Mouse (Mus musculus) neural tube, embryonic 12.5 days (tissue): ENCODE measurements around the gene Atp7b. TPM values are rescaled to one million over a fixed set of nuclear protein-coding genes. Genes with fewer than 3 reads are reported as not detected.

Experiments
- ATAC-seq: fragments of 200-750 bp; cut with Nextera tagmentation; 2 replicates; pipeline ENCODE4 v1.8.0; 2017; ENCODE audit warnings: low read depth, mild to moderate bottlenecking, moderate TSS enrichment, moderate library complexity; ENCODE audit not compliant: low FRiP score
- H3K27ac ChIP-seq: fragments of 300-500 bp; sonication (generic); 2 replicates; pipeline ENCODE4 v1.5.1; 2016
- H3K27me3 ChIP-seq: fragments of 300-500 bp; sonication (generic); replicated peaks from 2 replicates; pipeline ENCODE4 v1.6.1; 2016; ENCODE audit warnings: mild to moderate bottlenecking
- H3K36me3 ChIP-seq: fragments of 300-500 bp; sonication (generic); 2 replicates; pipeline ENCODE4 v1.6.1; 2016; ENCODE audit warnings: mild to moderate bottlenecking
- H3K4me1 ChIP-seq: fragments of 300-500 bp; sonication (generic); 2 replicates; pipeline ENCODE4 v1.6.1; 2016
- H3K4me2 ChIP-seq: fragments of 300-500 bp; sonication (generic); replicated peaks from 2 replicates; pipeline ENCODE4 v1.6.1; 2016; ENCODE audit warnings: mild to moderate bottlenecking
- H3K4me3 ChIP-seq: fragments of 300-500 bp; sonication (generic); 2 replicates; pipeline ENCODE4 v1.5.1; 2016
- H3K9ac ChIP-seq: fragments of 300-500 bp; sonication (generic); 2 replicates; pipeline ENCODE4 v1.6.1; 2016; ENCODE audit warnings: mild to moderate bottlenecking
- H3K9me3 ChIP-seq: fragments of 300-500 bp; sonication (generic); 2 replicates; pipeline ENCODE4 v1.6.1; 2016; ENCODE audit warnings: mild to moderate bottlenecking
- WGBS: fragments of 180-500 bp; shearing (Covaris S2); methylation state at CpG from one replicate; pipeline ENCODE4 v1.1.7; 2016; 5-methylcytosine and 5-hydroxymethylcytosine counted together
- polyA plus RNA-seq: library from polyadenylated mRNA; unstranded; fragments of >200 nt; fragmentation: Nextera tagmentation; extraction: Ambion mirVana; gene quantifications from 2 replicates; pipeline ENCODE4 v1.2.1, GENCODE M21; 2016

Atp7b gene
- polyA plus RNA-seq, 1 experiment from 2014 or later: 1.7 TPM

- WGBS: 96% methylated on average over 5 of the region's 5 CpGs
- Histone ChIP-seq H3K4me2 (no peak overlapping the region), H3K27ac (no peak overlapping the region), H3K36me3 (no peaks in the 10 kb centered on the region), H3K27me3 (no peaks in the 10 kb centered on the region), H3K4me1 (no peaks in the 10 kb centered on the region), H3K9me3 (no peaks in the 10 kb centered on the region), H3K9ac (no peak overlapping the region), H3K4me3 (no peak overlapping the region)
- no peak for ATAC-seq
Measured at GRCm38 (mm10) chr8:22019498-22019897, 40.6 kb downstream of the Atp7b start.

GRCm38 (mm10) chr8:22017731-22018130, 42.4 kb downstream of the Atp7b start:
- H3K36me3 ChIP-seq: no peaks in the 10 kb centered on the region
- no peaks in the 10 kb centered on the region for H3K4me1 ChIP-seq
- no peak overlapping the region for H3K27ac ChIP-seq
- no peaks in the 10 kb centered on the region for H3K27me3 ChIP-seq
- H3K4me3 ChIP-seq: no peak overlapping the region
- 63% methylated on average over 7 of the region's 7 CpGs for WGBS
- H3K9me3 ChIP-seq: no peaks in the 10 kb centered on the region
- H3K4me2 ChIP-seq: no peak overlapping the region
- ATAC-seq: no peak
- H3K9ac ChIP-seq: no peak overlapping the region

GRCm38 (mm10) chr8:22013034-22013707, 46.9 kb downstream of the Atp7b start:
- Histone ChIP-seq H3K27me3 (no peaks in the 10 kb centered on the region), H3K27ac (no peak overlapping the region), H3K4me3 (no peak overlapping the region), H3K9ac (no peak overlapping the region), H3K4me2 (no peak overlapping the region), H3K9me3 (no peaks in the 10 kb centered on the region), H3K36me3 (no peaks in the 10 kb centered on the region; the same call in 1 of the 2 replicates), H3K4me1 (no peaks in the 10 kb centered on the region)
- ATAC-seq: no peak
- 76% methylated on average over 24 of the region's 24 CpGs for WGBS

GRCm38 (mm10) chr8:22009403-22009802, 50.7 kb downstream of the Atp7b start:
- Histone ChIP-seq H3K9ac (no peak overlapping the region), H3K4me3 (no peak overlapping the region), H3K4me1 (no peaks in the 10 kb centered on the region), H3K27me3 (no peaks in the 10 kb centered on the region), H3K4me2 (no peak overlapping the region), H3K9me3 (no peaks in the 10 kb centered on the region), H3K27ac (no peak overlapping the region), H3K36me3 (no peaks in the 10 kb centered on the region; the same call in 1 of the 2 replicates)
- 72% methylated on average over 3 of the region's 3 CpGs for WGBS
- no peak for ATAC-seq

- Histone ChIP-seq H3K9ac (no peak overlapping the region), H3K27me3 (no peaks in the 10 kb centered on the region), H3K4me2 (no peak overlapping the region), H3K36me3 (no peaks in the 10 kb centered on the region; the same call in 1 of the 2 replicates), H3K27ac (no peak overlapping the region), H3K4me1 (no peaks in the 10 kb centered on the region), H3K9me3 (no peaks in the 10 kb centered on the region), H3K4me3 (no peak overlapping the region)
- ATAC-seq: no peak
- 83% methylated on average over 6 of the region's 6 CpGs for WGBS
Measured at GRCm38 (mm10) chr8:22006423-22006822, 53.7 kb downstream of the Atp7b start.

GRCm38 (mm10) chr8:22004750-22005522, 55.2 kb downstream of the Atp7b start:
- H3K4me2 ChIP-seq: no peak overlapping the region
- H3K27me3 ChIP-seq: no peaks in the 10 kb centered on the region
- WGBS: 88% methylated on average over 14 of the region's 14 CpGs
- H3K4me3 ChIP-seq: no peak overlapping the region
- H3K9me3 ChIP-seq: no peaks in the 10 kb centered on the region
- H3K4me1 ChIP-seq: no peaks in the 10 kb centered on the region
- no peaks in the 10 kb centered on the region for H3K36me3 ChIP-seq
- no peak for ATAC-seq
- no peak overlapping the region for H3K9ac ChIP-seq
- H3K27ac ChIP-seq: no peak overlapping the region

GRCm38 (mm10) chr8:21995181-21995580, 64.9 kb downstream of the Atp7b start:
- Histone ChIP-seq H3K4me3 (no peak overlapping the region), H3K9me3 (no peaks in the 10 kb centered on the region), H3K27ac (no peak overlapping the region), H3K27me3 (no peaks in the 10 kb centered on the region), H3K4me2 (no peak overlapping the region), H3K36me3 (no peaks in the 10 kb centered on the region), H3K4me1 (no peaks in the 10 kb centered on the region), H3K9ac (no peak overlapping the region)
- ATAC-seq: no peak
- WGBS: 51% methylated on average over 3 of the region's 3 CpGs

- H3K9ac ChIP-seq: no peak overlapping the region
- no peaks in the 10 kb centered on the region for H3K27me3 ChIP-seq
- H3K4me3 ChIP-seq: no peak overlapping the region
- no peaks in the 10 kb centered on the region for H3K36me3 ChIP-seq
- H3K27ac ChIP-seq: no peak overlapping the region
- peak; percentile 70; the same call in 1 of the 2 replicates for ATAC-seq
- no peak overlapping the region for H3K4me2 ChIP-seq
- no peaks in the 10 kb centered on the region for H3K9me3 ChIP-seq
- WGBS: 34% methylated on average over 6 of the region's 6 CpGs
- no peaks in the 10 kb centered on the region for H3K4me1 ChIP-seq
Measured at GRCm38 (mm10) chr8:21992184-21992583, 67.9 kb downstream of the Atp7b start.

- 52% methylated on average over 8 of the region's 8 CpGs for WGBS
- Histone ChIP-seq H3K9me3 (no peaks in the 10 kb centered on the region), H3K36me3 (no peaks in the 10 kb centered on the region), H3K4me2 (no peak overlapping the region), H3K4me1 (no peaks in the 10 kb centered on the region), H3K9ac (no peak overlapping the region), H3K4me3 (no peak overlapping the region), H3K27me3 (no peaks in the 10 kb centered on the region), H3K27ac (no peak overlapping the region)
- ATAC-seq: peak; percentile 50; the same call in 1 of the 2 replicates
Measured at GRCm38 (mm10) chr8:21981664-21982337, 78.3 kb downstream of the Atp7b start.

- no peaks in the 10 kb centered on the region for H3K36me3 ChIP-seq
- WGBS: 64% methylated on average over 4 of the region's 4 CpGs
- H3K4me2 ChIP-seq: no peak overlapping the region
- no peaks in the 10 kb centered on the region for H3K4me1 ChIP-seq
- no peaks in the 10 kb centered on the region for H3K9me3 ChIP-seq
- H3K27me3 ChIP-seq: no peaks in the 10 kb centered on the region
- H3K9ac ChIP-seq: no peak overlapping the region
- no peak overlapping the region for H3K4me3 ChIP-seq
- H3K27ac ChIP-seq: no peak overlapping the region
- no peak for ATAC-seq
Measured at GRCm38 (mm10) chr8:21978193-21978592, 81.9 kb downstream of the Atp7b start.

- Histone ChIP-seq H3K36me3 (no peaks in the 10 kb centered on the region), H3K9ac (no peak within 1 kb of the TSS), H3K4me3 (no peak within 1 kb of the TSS), H3K4me1 (no peaks in the 10 kb centered on the region), H3K9me3 (no peaks in the 10 kb centered on the region), H3K27ac (no peak within 1 kb of the TSS), H3K4me2 (no peak within 1 kb of the TSS), H3K27me3 (no peaks in the 10 kb centered on the region)
- 91% methylated on average over 3 of the region's 3 CpGs for WGBS
- ATAC-seq: no peak
Measured at GRCm38 (mm10) chr8:21969475-21969874, 90.6 kb downstream of the Atp7b start, which contains the start of gene Ccdc70. Gene Ccdc70, plus strand, starts transcription at chr8:21969775.

- Histone ChIP-seq H3K27ac (no peak overlapping the region), H3K27me3 (no peaks in the 10 kb centered on the region), H3K36me3 (no peaks in the 10 kb centered on the region), H3K9ac (no peak overlapping the region), H3K4me3 (no peak overlapping the region), H3K9me3 (no peaks in the 10 kb centered on the region), H3K4me2 (no peak overlapping the region), H3K4me1 (no peaks in the 10 kb centered on the region)
- ATAC-seq: no peak
- 80% methylated on average over 1 of the region's 1 CpGs for WGBS
Measured at GRCm38 (mm10) chr8:21966646-21967045, 93.5 kb downstream of the Atp7b start.
